20 mouse cellular contexts compared by ENCODE assay signal in genomic region chr2:178153601-178154000, GRCm38 (mm10). TPM values are rescaled to one million over a fixed set of nuclear protein-coding genes. Genes with fewer than 3 reads are reported as not detected.
DNase-seq lines count a peak whose midpoint lies in the region; ATAC-seq lines count a peak whose summit lies in the region.
"Had no signal": no experiment of that assay in that cellular context is flagged by ENCODE, and none has a peak within 500 bp of the region (broad histone marks: within the 10 kb centered on the region; RNA-seq: fewer than 3 reads in every experiment).

No protein-coding gene starts in this region.

- H3K27me3 ChIP-seq in forebrain, embryonic 13.5 days: no peaks in the 10 kb centered on the region
- H3K27me3 ChIP-seq in forebrain, embryonic 12.5 days: no peaks in the 10 kb centered on the region
- no peaks in the 10 kb centered on the region for H3K27me3 ChIP-seq in midbrain, embryonic 13.5 days
- no peaks in the 10 kb centered on the region for H3K27me3 ChIP-seq in midbrain, embryonic 10.5 days (ENCODE audit: low read depth, poor library complexity, severe bottlenecking)
- no peaks in the 10 kb centered on the region for H3K27me3 ChIP-seq in limb, embryonic 10.5 days (ENCODE audit: low read depth, poor library complexity, severe bottlenecking)
- H3K27me3 ChIP-seq: embryonic facial prominence, embryonic 15.5 days; limb, embryonic 15.5 days had no signal

- peaks cover 17% of the 10 kb centered on the region for H3K4me1 ChIP-seq in forebrain, embryonic 13.5 days
- peaks cover 10% of the 10 kb centered on the region for H3K4me1 ChIP-seq in forebrain, embryonic 12.5 days
- peaks cover 28% of the 10 kb centered on the region for H3K4me1 ChIP-seq in midbrain, embryonic 13.5 days (replicated peaks)
- H3K4me1 ChIP-seq in midbrain, embryonic 10.5 days: no peaks in the 10 kb centered on the region
- H3K4me1 ChIP-seq in limb, embryonic 10.5 days: peaks cover 17% of the 10 kb centered on the region
- H3K4me1 ChIP-seq: embryonic facial prominence, embryonic 15.5 days; limb, embryonic 15.5 days had no signal

- H3K9ac ChIP-seq in forebrain, embryonic 13.5 days: peak overlapping the region; percentile 32; the same call in 1 of the 2 replicates
- no peak overlapping the region for H3K9ac ChIP-seq in forebrain, embryonic 12.5 days
- H3K9ac ChIP-seq in midbrain, embryonic 13.5 days (replicated peaks): no peak overlapping the region
- H3K9ac ChIP-seq: embryonic facial prominence, embryonic 15.5 days; limb, embryonic 15.5 days; liver, postnatal 0 days had no signal

- no peaks in the 10 kb centered on the region for H3K36me3 ChIP-seq in forebrain, embryonic 13.5 days (ENCODE audit: poor library complexity, severe bottlenecking)
- no peaks in the 10 kb centered on the region for H3K36me3 ChIP-seq in forebrain, embryonic 12.5 days (replicated peaks)
- H3K36me3 ChIP-seq in midbrain, embryonic 13.5 days: no peaks in the 10 kb centered on the region
- no peaks in the 10 kb centered on the region for H3K36me3 ChIP-seq in midbrain, embryonic 10.5 days
- H3K36me3 ChIP-seq in limb, embryonic 10.5 days: no peaks in the 10 kb centered on the region
- H3K36me3 ChIP-seq: embryonic facial prominence, embryonic 15.5 days; limb, embryonic 15.5 days had no signal

- no peaks in the 10 kb centered on the region for H3K9me3 ChIP-seq in forebrain, embryonic 13.5 days (replicated peaks)
- H3K9me3 ChIP-seq in forebrain, embryonic 12.5 days: no peaks in the 10 kb centered on the region
- no peaks in the 10 kb centered on the region for H3K9me3 ChIP-seq in midbrain, embryonic 13.5 days
- no peaks in the 10 kb centered on the region for H3K9me3 ChIP-seq in midbrain, embryonic 10.5 days (replicated peaks)
- no peaks in the 10 kb centered on the region for H3K9me3 ChIP-seq in limb, embryonic 10.5 days (replicated peaks)
- H3K9me3 ChIP-seq: embryonic facial prominence, embryonic 15.5 days; limb, embryonic 15.5 days; megakaryocyte, embryonic 14.5 days had no signal

- WGBS in forebrain, embryonic 13.5 days: 93% methylated on average over 2 of the region's 2 CpGs
- WGBS in forebrain, embryonic 12.5 days: 87% methylated on average over 2 of the region's 2 CpGs
- 94% methylated on average over 2 of the region's 2 CpGs for WGBS in midbrain, embryonic 13.5 days
- 94% methylated on average over 2 of the region's 2 CpGs for WGBS in midbrain, embryonic 10.5 days
- WGBS in limb, embryonic 10.5 days: 94% methylated on average over 2 of the region's 2 CpGs

- ATAC-seq in forebrain, embryonic 13.5 days: no peak
- ATAC-seq in forebrain, embryonic 12.5 days (ENCODE audit: low FRiP score): no peak
- no peak for ATAC-seq in midbrain, embryonic 13.5 days
- ATAC-seq: intestine, postnatal 0 days; liver, postnatal 0 days had no signal

- no peak for DNase-seq in midbrain, embryonic 10.5 days (ENCODE audit: low spot score)
- DNase-seq in limb, embryonic 10.5 days (ENCODE audit: low spot score): no peak
- no peak for DNase-seq in thymus, postnatal 36 days
- DNase-seq in embryo, embryonic 10.5 days (ENCODE audit: low spot score): no peak
- DNase-seq: B cell, adult 2 months; embryo, embryonic 11 days; heart, adult 11 months; heart, postnatal 4 days; kidney, postnatal 14 days; liver, postnatal 0 days; lung, postnatal 14 days; spleen, adult 18-20 months; thymus, adult 18-20 months had no signal

- H3K4me3 ChIP-seq in forebrain, embryonic 13.5 days: no peak overlapping the region
- H3K4me3 ChIP-seq in forebrain, embryonic 12.5 days (replicated peaks): no peak overlapping the region
- H3K4me3 ChIP-seq in midbrain, embryonic 13.5 days (replicated peaks): no peak overlapping the region
- H3K4me3 ChIP-seq in midbrain, embryonic 10.5 days: no peak overlapping the region
- no peak overlapping the region for H3K4me3 ChIP-seq in limb, embryonic 10.5 days
- H3K4me3 ChIP-seq: embryonic facial prominence, embryonic 15.5 days; limb, embryonic 15.5 days; megakaryocyte, embryonic 14.5 days had no signal

- H3K4me2 ChIP-seq in forebrain, embryonic 13.5 days: no peak overlapping the region
- H3K4me2 ChIP-seq in forebrain, embryonic 12.5 days: no peak overlapping the region
- H3K4me2 ChIP-seq in midbrain, embryonic 13.5 days (replicated peaks): no peak overlapping the region
- H3K4me2 ChIP-seq: embryonic facial prominence, embryonic 15.5 days; limb, embryonic 15.5 days had no signal

- 0 out of 2 replicates have a peak overlapping the region, but pooled peaks have one; percentile 63 for H3K27ac ChIP-seq in forebrain, embryonic 13.5 days
- H3K27ac ChIP-seq in forebrain, embryonic 12.5 days: no peak overlapping the region
- H3K27ac ChIP-seq in midbrain, embryonic 13.5 days: peak overlapping the region; percentile 79
- H3K27ac ChIP-seq in midbrain, embryonic 10.5 days (replicated peaks): no peak overlapping the region
- H3K27ac ChIP-seq in limb, embryonic 10.5 days: peak overlapping the region; percentile 36; the same call in 1 of the 2 replicates
- H3K27ac ChIP-seq: embryonic facial prominence, embryonic 15.5 days; limb, embryonic 15.5 days had no signal

RNA-seq across cellular contexts. Expression of gene Phactr3, which starts 34.8 kb away (rescaled TPM):
- 27.0 and 29.9 TPM in 2 replicates for polyA plus RNA-seq in forebrain, embryonic 13.5 days (2015; fragmentation: Nextera tagmentation; extraction: Ambion mirVana)
- 17.1 and 17.2 TPM in 2 replicates for polyA plus RNA-seq in forebrain, embryonic 12.5 days (2016; fragmentation: Nextera tagmentation; extraction: Ambion mirVana)
- 37.8 and 39.6 TPM in 2 replicates for polyA plus RNA-seq in midbrain, embryonic 13.5 days (2015; fragmentation: Nextera tagmentation; extraction: Ambion mirVana)
- 5.8 and 6.7 TPM in 2 replicates for polyA plus RNA-seq in midbrain, embryonic 10.5 days (2016; fragmentation: Nextera tagmentation; extraction: Ambion mirVana)
- polyA plus RNA-seq in limb, embryonic 10.5 days (2016; fragmentation: Nextera tagmentation; extraction: Ambion mirVana): 8.1 and 8.3 TPM in 2 replicates
- polyA plus RNA-seq: liver, postnatal 0 days had no signal

Comparison
In these comparisons a context has a peak if more than half of its experiments do, and no peak if none do; other contexts are left out.
1. H3K27ac ChIP-seq: peak in forebrain, embryonic 13.5 days (single experiment), midbrain, embryonic 13.5 days (single experiment) and limb, embryonic 10.5 days (single experiment); none in forebrain, embryonic 12.5 days (single experiment) and midbrain, embryonic 10.5 days (single experiment).